Mouse (Mus musculus): ENCODE measurements around the gene Nop9. TPM values are rescaled to one million over a fixed set of nuclear protein-coding genes. Genes with fewer than 3 reads are reported as not detected.

Nop9 gene
- polyA plus RNA-seq, 1 experiment from 2014 or later, result 49.1 TPM

GRCm38 (mm10) chr14:55763166-55763565 lies 17.7 kb downstream of the Nop9 start:
- H3K27me3 ChIP-seq (ENCODE audit: insufficient read depth, poor library complexity, severe bottlenecking), result peaks cover 74% of the 10 kb centered on the region

GRCm38 (mm10) chr14:55765696-55766095 lies 20.2 kb downstream of the Nop9 start, which contains the start of gene Ltb4r1:
TSS of gene Ltb4r1 (plus strand) at chr14:55765962.
- peaks cover 9% of the 10 kb centered on the region; the same call in 1 of the 2 replicates for H3K36me3 ChIP-seq
- H3K4me1 ChIP-seq, result peaks cover 60% of the 10 kb centered on the region
- peaks cover 88% of the 10 kb centered on the region for H3K27me3 ChIP-seq (ENCODE audit: insufficient read depth, poor library complexity, severe bottlenecking)
- H3K4me3 ChIP-seq, result no peak within 1 kb of the TSS
- no peak within 1 kb of the TSS for H3K27ac ChIP-seq
- DNase-seq (ENCODE audit: low spot score), result no peak
- whole genome bisulfite sequencing, result 70% methylated on average over 4 of the region's 4 CpGs
- no peaks in the 10 kb centered on the region for H3K9me3 ChIP-seq

More at GRCm38 (mm10) chr14:55763166-55763565, 17.7 kb downstream of the Nop9 start:
- no peak overlapping the region for H3K4me3 ChIP-seq
- no peaks in the 10 kb centered on the region for H3K36me3 ChIP-seq
- 28% methylated on average over 7 of the region's 7 CpGs for WGBS
- no peaks in the 10 kb centered on the region for H3K9me3 ChIP-seq
- no peak for DNase-seq (ENCODE audit: low spot score)
- peak overlapping the region; percentile 42; the same call in 1 of the 2 replicates for H3K27ac ChIP-seq
- peaks cover 53% of the 10 kb centered on the region for H3K4me1 ChIP-seq

- H3K27ac ChIP-seq, result peak overlapping the region; percentile 77
- no peak for DNase-seq (ENCODE audit: low spot score)
- peaks cover 42% of the 10 kb centered on the region for H3K4me1 ChIP-seq
- no peaks in the 10 kb centered on the region for H3K9me3 ChIP-seq
- peaks cover 74% of the 10 kb centered on the region for H3K27me3 ChIP-seq (ENCODE audit: insufficient read depth, poor library complexity, severe bottlenecking)
- 13% methylated on average over 52 of the region's 52 CpGs for WGBS
- peaks cover 13% of the 10 kb centered on the region; the same call in 1 of the 2 replicates for H3K36me3 ChIP-seq
- H3K4me3 ChIP-seq, result peak overlapping the region; percentile 60
Measured at GRCm38 (mm10) chr14:55767519-55768414, 22.3 kb downstream of the Nop9 start.

DNA sequence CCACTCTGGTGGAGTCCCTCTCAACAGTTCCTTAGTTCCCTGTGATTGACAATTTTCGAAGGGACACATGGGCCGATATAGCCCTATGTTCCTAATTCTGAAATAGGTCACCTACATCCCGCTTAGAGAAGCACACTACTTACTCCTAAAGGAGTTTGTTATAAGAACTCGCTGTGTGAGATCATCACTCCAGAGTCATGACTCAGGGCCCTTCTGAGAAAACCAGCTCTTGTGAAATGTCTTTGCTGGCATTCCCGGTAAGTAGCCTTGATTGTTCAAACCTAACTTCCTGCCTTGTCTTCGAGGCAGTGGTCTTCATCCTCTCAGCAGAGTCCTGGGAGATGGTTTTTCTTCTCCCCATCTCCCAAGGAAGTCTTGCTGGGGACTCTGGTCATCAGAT lies 23.1 kb downstream of the Nop9 start:
- no peak overlapping the region for H3K27ac ChIP-seq
- WGBS, result 79% methylated on average over 6 of the region's 6 CpGs
- H3K36me3 ChIP-seq, result peaks cover 15% of the 10 kb centered on the region; the same call in 1 of the 2 replicates
- H3K4me1 ChIP-seq, result peaks cover 34% of the 10 kb centered on the region
- DNase-seq (ENCODE audit: low spot score), result no peak
- H3K4me3 ChIP-seq, result no peak overlapping the region
- H3K9me3 ChIP-seq, result no peaks in the 10 kb centered on the region
- H3K27me3 ChIP-seq (ENCODE audit: insufficient read depth, poor library complexity, severe bottlenecking), result peaks cover 72% of the 10 kb centered on the region

DNA sequence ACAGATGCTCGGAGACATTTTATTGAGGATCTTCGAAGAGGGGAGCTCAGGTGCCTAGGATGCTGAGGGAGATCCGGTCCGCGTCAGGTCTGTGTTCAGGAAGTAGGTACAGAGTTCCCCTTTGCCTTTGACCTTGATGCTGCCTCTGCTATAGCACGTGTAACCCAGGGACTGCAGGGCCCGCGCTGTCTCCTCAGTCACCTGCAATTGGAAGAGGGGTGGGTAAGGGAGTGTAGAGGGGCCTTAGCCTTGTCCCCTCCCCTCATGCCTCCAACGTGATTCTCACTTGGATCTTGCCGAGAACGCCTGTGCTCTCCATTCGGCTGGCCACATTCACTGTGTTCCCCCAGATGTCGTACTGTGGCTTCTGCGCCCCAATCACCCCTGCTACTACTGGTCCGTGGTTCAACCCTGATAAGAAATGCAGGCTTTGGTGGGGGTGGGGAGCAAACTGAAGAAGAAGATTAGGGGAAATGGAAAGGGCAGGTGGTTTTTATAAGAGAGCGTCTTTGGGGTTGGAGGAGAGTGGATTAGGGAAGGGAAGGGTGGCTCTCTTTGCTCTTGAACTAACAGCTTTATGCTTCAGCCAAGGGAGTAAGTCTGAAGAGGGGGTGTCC lies 23.7 kb downstream of the Nop9 start:
- Histone ChIP-seq H3K9me3 (no peaks in the 10 kb centered on the region), H3K36me3 (peaks cover 15% of the 10 kb centered on the region; the same call in 1 of the 2 replicates), H3K4me3 (no peak overlapping the region), H3K27ac (no peak overlapping the region), H3K4me1 (peaks cover 33% of the 10 kb centered on the region), H3K27me3 (ENCODE audit: insufficient read depth, poor library complexity, severe bottlenecking) (peaks cover 75% of the 10 kb centered on the region)
- DNase-seq (ENCODE audit: low spot score), result no peak
- WGBS, result 62% methylated on average over 16 of the region's 16 CpGs

DNA sequence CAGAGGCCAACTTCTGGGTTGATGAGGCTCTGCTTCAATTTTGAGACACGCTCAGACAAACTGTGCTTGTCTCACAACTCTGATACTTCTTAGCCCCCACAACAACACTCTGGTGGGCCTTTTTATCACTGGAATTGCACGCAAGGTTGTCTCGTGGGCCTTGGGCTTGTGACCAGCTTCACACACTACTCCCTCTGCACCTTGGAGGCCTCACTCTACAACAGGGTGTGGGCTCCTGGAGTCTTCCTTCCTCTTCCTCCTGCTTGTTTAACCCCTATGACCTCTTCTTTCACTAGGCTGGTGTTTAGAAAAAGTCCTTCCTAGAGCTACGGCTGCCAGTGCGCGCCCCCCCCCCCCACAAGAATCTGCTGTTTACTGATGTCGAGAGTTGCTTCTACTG lies 31.2 kb downstream of the Nop9 start:
- no peak overlapping the region for H3K4me3 ChIP-seq
- peaks cover 40% of the 10 kb centered on the region for H3K27me3 ChIP-seq (ENCODE audit: insufficient read depth, poor library complexity, severe bottlenecking)
- no peaks in the 10 kb centered on the region for H3K9me3 ChIP-seq
- peaks cover 33% of the 10 kb centered on the region for H3K4me1 ChIP-seq
- no peak for DNase-seq (ENCODE audit: low spot score)
- WGBS, result 59% methylated on average over 7 of the region's 7 CpGs
- peak overlapping the region; percentile 19; the same call in 1 of the 2 replicates for H3K27ac ChIP-seq
- peaks cover 12% of the 10 kb centered on the region; the same call in 1 of the 2 replicates for H3K36me3 ChIP-seq

DNA sequence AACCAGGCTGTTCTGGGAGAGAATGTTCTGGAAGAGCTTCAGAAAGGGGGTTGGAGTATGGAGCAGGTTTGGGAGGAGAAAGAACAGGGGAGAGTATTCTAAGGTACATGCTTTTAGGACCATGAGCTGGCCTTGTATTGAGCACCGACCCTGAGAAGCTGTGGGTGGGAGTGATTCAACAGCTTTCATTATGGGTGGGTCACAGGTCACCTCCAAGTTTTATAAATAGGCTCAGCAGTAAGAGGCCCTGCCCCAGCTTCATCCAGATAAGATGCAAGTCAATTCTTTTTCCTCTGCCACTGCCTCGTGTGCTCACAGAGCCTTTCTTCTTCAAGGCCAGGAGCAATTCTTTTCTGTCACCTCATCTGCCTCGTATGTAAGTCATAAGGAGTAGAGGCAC lies 31.7 kb downstream of the Nop9 start:
- H3K4me1 ChIP-seq, result peaks cover 36% of the 10 kb centered on the region
- H3K9me3 ChIP-seq, result no peaks in the 10 kb centered on the region
- peaks cover 8% of the 10 kb centered on the region; the same call in 1 of the 2 replicates for H3K36me3 ChIP-seq
- peak overlapping the region; percentile 49 for H3K27ac ChIP-seq
- H3K4me3 ChIP-seq, result no peak overlapping the region
- 24% methylated on average over 3 of the region's 3 CpGs for WGBS
- DNase-seq (ENCODE audit: low spot score), result no peak
- peaks cover 41% of the 10 kb centered on the region for H3K27me3 ChIP-seq (ENCODE audit: insufficient read depth, poor library complexity, severe bottlenecking)

GRCm38 (mm10) chr14:55777806-55778205 lies 32.3 kb downstream of the Nop9 start:
- 79% methylated on average over 11 of the region's 11 CpGs for WGBS
- H3K36me3 ChIP-seq, result peaks cover 8% of the 10 kb centered on the region; the same call in 1 of the 2 replicates
- peak overlapping the region; percentile 49 for H3K27ac ChIP-seq
- H3K4me3 ChIP-seq, result no peak overlapping the region
- H3K27me3 ChIP-seq (ENCODE audit: insufficient read depth, poor library complexity, severe bottlenecking), result peaks cover 45% of the 10 kb centered on the region
- no peaks in the 10 kb centered on the region for H3K9me3 ChIP-seq
- peaks cover 36% of the 10 kb centered on the region for H3K4me1 ChIP-seq
- DNase-seq (ENCODE audit: low spot score), result no peak

DNA sequence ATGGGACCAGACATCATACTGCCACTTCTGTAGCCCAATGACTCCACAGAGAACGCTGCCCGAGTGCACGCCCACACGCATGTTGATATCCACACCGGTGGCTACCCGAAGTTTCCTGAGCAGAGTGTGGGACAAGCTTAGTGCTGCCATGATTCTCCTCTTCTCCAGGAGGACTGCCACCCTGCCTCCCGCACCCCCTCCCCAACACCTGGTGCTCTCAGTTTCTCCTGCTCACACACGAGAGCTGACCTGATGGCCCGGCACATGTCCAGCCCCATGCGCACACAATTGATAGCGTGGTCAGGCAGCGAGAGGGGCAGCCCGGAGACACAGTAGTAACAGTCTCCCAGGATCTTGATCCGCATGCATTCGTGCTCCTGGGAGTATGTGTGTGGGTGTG lies 33.2 kb downstream of the Nop9 start:
- Histone ChIP-seq H3K4me3 (no peak overlapping the region), H3K36me3 (peaks cover 5% of the 10 kb centered on the region; the same call in 1 of the 2 replicates), H3K27ac (no peak overlapping the region), H3K9me3 (no peaks in the 10 kb centered on the region), H3K4me1 (peaks cover 41% of the 10 kb centered on the region), H3K27me3 (ENCODE audit: insufficient read depth, poor library complexity, severe bottlenecking) (peaks cover 46% of the 10 kb centered on the region)
- DNase-seq (ENCODE audit: low spot score), result no peak
- 81% methylated on average over 15 of the region's 15 CpGs for WGBS

DNA sequence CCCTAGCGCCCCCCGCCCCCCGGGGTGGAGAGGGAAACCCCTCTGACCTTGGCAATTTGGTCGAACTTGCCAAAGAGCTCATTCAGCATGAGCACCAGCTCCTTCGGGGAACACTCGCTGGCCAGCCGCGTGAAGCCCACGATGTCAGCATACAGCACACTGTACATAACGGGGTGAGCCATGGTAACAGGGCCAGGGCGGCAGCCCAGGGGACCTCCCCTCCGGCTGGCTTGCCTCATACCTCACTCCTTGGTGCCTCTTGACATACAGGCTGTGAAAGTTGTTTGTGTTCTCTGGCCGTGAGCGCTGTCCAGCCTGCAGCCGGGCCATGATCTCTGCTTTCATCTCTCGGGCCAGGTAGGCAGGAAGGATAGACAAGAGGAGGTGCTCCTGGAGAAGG lies 34.2 kb downstream of the Nop9 start:
- H3K27ac ChIP-seq, result no peak overlapping the region
- WGBS, result 56% methylated on average over 16 of the region's 16 CpGs
- H3K4me3 ChIP-seq, result no peak overlapping the region
- peaks cover 5% of the 10 kb centered on the region; the same call in 1 of the 2 replicates for H3K36me3 ChIP-seq
- peaks cover 47% of the 10 kb centered on the region for H3K4me1 ChIP-seq
- DNase-seq (ENCODE audit: low spot score), result no peak
- H3K27me3 ChIP-seq (ENCODE audit: insufficient read depth, poor library complexity, severe bottlenecking), result peaks cover 47% of the 10 kb centered on the region
- no peaks in the 10 kb centered on the region for H3K9me3 ChIP-seq

DNA sequence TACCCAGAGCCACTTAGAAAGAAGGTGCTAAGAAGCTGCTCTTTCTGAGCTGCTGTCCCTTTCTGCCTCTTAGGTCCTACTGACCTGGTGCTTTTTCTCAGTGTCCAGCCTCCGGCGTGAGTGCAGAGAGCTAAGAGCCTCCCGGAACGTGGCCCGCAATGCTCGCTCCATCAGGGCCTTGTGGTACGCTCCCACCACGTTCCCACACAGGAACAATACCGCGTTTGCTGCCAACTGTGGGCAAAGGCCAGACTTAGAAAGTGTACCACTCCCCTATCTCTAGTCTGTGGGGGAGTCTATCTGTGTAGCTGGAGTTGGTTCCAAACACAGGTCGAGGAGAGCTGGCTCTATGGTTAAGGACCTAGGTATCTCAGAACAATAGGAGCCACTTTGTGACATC lies 35.2 kb downstream of the Nop9 start:
- Histone ChIP-seq H3K4me1 (peaks cover 54% of the 10 kb centered on the region), H3K9me3 (no peaks in the 10 kb centered on the region), H3K4me3 (no peak overlapping the region), H3K27ac (no peak overlapping the region), H3K27me3 (ENCODE audit: insufficient read depth, poor library complexity, severe bottlenecking) (peaks cover 55% of the 10 kb centered on the region), H3K36me3 (peaks cover 5% of the 10 kb centered on the region; the same call in 1 of the 2 replicates)
- WGBS, result 82% methylated on average over 11 of the region's 11 CpGs
- no peak for DNase-seq (ENCODE audit: low spot score)

DNA sequence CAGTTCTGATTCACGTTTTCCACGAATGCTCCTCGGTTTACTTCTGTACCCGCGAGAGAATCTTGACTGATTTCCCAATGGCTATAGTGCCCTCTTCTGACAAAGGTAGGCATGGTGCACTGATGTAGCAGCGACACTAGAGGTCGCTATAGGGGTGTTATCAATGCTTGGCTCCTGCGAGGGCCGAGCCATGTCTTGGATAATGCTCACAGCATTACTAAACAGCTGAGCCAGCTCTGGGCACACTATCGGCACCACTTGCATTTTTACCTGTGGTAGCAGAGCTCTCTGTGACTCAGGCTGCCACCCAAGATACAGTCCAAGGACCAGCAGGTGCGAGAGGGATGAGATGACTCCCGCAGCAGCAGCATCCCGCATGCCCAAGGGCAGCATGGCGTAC lies 35.8 kb downstream of the Nop9 start:
- Histone ChIP-seq H3K27ac (no peak overlapping the region), H3K4me3 (peak overlapping the region; percentile 56; the same call in 1 of the 2 replicates)
- 15% methylated on average over 14 of the region's 14 CpGs for WGBS

More for the DNA sequence above, 35.8 kb downstream of the Nop9 start:
- peak; percentile 87 for DNase-seq (ENCODE audit: low spot score)
- Histone ChIP-seq H3K4me1 (peaks cover 54% of the 10 kb centered on the region), H3K27me3 (ENCODE audit: insufficient read depth, poor library complexity, severe bottlenecking) (peaks cover 61% of the 10 kb centered on the region), H3K9me3 (no peaks in the 10 kb centered on the region), H3K36me3 (peaks cover 5% of the 10 kb centered on the region; the same call in 1 of the 2 replicates)

Measured in heart, embryonic 10.5 days (tissue).